Mouse (Mus musculus) induced T-regulatory cell, adult 2 months (primary cell): Measurements from ENCODE around the gene Krt75.
A peak's percentile ranks its signal among the peaks of the same experiment; 100 is the strongest.

Source experiments
- DNase-seq: peaks from one replicate; pipeline ENCODE4 v3.0.0-alpha.2; 2012; ENCODE audit warnings: low read depth

Krt75 gene

GRCm38 (mm10) chr15:101573796-101574345, at the start of gene Krt75:
Gene Krt75, minus strand, starts transcription at chr15:101573904.
- DNase-seq = no peak

DNA sequence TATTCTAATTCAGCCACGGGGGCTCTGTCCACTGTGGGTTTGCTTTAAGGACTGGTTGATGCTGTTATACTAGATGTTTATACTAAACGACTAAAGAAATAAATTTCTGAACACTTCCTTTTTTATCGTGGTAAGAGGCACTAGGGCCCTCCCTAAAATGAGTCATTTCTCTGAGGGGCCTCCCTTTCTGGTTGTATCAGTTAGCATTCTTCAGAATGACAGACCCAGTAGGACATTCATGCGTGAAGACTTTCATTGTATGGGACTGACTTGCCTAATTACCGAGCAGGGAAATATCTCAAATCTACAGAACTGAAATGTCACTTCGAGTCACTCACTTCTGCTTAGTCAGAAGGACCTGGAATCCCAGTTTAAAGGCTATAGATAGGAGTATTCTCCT, 25.4 kb upstream of the Krt75 start:
- no peak for DNase-seq

DNA sequence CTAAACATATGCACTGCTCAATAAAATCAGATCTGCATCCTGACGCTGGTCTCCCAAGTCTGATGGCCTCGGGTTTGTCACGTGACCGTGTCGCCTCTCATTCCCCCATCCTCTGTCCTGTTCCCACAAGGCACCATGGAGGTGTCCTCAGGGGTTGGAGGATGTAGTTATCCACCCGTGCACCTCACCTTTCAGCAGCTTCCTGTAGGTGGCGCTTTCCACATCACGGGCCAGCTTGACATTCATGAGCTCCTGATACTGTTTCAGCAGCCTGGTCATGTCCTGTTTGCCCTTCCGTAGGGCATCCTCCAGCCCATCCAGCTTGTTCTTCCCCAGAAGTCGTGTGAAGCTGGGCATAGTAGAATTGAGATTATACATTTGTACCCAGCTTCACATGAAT, 14.5 kb upstream of the Krt75 start:
- peak; percentile 13 for DNase-seq

DNA sequence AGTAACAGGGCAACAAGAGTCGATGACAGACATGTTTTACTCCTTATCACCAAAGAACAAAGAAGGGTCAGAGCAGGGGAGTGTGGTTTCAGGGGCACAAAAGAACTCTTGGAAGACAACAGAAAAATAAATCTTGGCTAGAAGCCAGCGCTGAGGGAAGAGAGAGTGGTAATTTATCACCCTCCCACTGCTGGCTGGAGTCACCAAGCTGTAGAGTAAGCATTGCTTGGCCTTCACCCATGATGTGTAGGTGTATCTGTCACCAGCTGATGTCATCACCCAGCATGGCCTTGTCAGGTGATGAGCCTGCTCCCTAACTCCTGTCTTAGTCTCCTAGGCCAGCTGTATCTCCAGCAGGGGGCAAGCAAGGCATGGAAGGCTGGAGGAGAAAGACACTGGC, 10.8 kb upstream of the Krt75 start:
- DNase-seq = no peak

DNA sequence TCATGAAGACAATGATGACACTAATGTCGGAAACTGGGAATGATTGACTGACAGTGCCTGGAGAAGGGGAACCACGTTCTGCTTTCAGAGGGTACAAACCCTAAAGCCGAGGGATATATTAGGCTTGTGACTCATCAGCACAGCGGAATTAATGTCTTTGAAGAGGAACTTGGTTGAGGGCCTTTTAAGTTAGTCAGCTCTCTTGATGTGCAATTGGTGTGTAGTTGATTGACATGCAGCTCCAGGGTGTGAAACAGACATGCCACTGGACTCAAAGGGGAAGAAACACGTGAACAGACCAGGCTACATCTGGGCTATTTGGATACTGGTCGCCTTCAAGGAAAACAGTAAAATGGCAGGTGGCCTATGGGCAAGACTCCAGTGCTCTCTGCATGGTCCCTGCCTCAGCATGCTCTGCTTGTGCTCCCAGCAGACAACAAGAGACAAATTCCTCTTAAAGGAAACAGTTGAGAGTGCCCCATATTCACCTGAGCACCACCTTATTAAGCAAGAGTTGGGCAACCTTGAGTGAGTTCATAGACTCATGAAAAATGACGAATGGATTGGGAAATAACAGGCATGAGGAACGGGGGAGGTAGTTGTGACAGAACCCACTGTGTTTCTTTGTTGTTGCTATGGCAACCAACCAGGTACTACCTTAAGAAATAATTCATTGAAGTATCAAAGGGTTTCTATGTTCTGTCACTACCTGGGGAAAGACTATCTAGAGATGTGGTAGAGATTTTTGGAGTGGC, 9.7 kb upstream of the Krt75 start:
- DNase-seq = no peak

DNA sequence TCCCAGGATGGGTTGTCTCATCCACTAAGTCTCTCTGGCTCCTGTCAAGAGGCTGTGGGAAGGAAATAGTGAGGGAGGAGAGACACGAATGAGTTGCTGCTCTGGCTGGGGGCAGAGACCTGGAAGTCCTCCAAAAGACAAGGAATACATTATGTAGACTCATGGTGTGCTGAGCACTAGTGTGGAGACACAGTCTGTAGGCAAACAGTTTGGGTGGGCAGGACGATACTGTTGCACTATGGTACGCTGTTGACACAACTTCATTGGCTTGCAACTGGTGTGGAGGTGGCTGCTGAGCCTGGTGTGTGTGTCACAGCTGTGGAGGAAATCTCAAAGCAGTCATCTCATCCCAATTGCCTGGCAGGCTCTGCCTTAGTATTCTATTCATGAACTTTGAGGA, 8.0 kb upstream of the Krt75 start:
- no peak for DNase-seq

DNA sequence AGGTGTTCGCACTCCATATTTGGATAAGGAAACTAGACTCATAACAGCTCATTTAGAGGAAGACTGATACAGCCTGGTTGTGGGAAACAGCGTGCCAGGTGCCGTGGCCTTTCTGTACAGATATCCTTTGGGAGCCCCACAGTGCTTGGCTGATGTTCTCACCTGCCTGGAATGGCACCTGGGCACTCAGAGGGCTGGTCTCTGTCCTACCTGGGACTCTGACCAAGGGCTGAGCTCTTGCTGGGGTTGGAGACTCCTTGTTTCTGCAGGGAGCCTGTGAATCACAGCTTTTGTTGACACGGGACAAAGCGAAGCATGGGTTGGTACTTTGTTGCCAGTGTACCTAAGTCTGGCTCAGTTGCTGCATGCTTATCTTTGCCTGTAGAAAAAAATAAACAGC, 1.8 kb upstream of the Krt75 start:
- DNase-seq = no peak

- peak; percentile 19 for DNase-seq
Observed at GRCm38 (mm10) chr15:101567780-101568179, 5.9 kb downstream of the Krt75 start.

DNA sequence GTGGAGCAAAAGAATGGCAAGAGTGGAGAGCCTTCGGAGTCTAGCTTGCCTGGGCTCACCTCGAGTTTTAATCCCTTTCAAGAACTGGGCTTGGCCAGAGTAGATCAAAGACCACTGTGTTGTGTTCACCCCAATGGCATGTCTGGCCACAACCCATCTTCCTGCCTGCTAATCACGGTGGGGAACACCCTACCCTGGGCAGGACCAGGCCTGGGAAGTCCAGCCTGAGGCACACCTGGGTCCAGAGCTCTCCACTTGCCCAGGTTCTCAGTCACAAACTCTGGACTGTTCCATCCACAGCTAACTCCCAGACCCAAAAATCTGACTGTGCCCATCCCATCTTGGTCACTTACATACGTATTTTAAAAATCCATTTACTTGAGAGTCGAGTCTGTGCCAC, 10.9 kb downstream of the Krt75 start, which contains the start of gene Krt90:
Gene Krt90, minus strand, starts transcription at position 101 of the 400 bp plus-strand sequence.
- no peak for DNase-seq

GRCm38 (mm10) chr15:101558034-101558646, 15.6 kb downstream of the Krt75 start:
- no peak for DNase-seq

DNA sequence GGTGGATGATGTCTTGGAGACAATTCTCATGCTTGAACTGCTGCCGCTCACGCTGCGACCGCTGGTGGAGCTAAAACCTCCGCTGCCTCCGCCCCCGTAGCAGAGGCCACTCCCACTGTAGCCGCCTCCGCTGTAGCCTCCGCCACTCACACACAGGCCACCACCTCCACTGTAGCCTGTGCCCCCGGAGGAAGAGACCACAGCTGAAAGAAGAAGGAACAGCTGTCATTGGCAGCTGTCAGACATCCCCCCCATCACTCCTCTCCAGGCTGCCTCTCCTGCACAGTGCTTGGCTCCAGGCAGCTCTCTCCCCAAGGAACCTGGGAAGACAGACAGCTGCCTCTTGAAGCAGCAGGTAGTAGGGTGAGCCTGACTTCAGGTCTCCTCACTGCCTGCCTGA, 20.5 kb downstream of the Krt75 start:
- peak; percentile 7 for DNase-seq

- DNase-seq = no peak
Observed at GRCm38 (mm10) chr15:101552188-101552587, 21.5 kb downstream of the Krt75 start.

DNA sequence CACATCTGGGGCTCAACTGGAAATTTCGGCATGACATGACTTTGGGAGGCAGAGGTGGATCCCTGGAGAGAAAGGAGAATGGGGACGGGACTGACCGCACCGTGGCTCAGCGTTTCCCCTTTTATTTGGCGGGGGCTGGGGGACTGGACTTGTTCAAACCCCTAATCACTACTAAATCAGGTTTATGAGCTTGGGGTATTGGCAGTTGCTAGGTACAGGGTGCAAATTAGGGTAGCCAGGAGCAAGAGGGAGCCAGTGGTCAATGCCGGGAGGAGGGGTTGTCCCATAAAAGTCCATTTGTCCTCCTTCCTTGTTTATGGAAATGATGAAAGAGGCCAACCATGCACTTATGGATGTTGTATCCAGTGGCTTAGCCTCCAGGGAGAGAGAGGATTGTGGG, 23.1 kb downstream of the Krt75 start, which contains the start of gene Krt82:
Gene Krt82, minus strand, starts transcription at position 101 of the 400 bp plus-strand sequence.
- no peak for DNase-seq

DNA sequence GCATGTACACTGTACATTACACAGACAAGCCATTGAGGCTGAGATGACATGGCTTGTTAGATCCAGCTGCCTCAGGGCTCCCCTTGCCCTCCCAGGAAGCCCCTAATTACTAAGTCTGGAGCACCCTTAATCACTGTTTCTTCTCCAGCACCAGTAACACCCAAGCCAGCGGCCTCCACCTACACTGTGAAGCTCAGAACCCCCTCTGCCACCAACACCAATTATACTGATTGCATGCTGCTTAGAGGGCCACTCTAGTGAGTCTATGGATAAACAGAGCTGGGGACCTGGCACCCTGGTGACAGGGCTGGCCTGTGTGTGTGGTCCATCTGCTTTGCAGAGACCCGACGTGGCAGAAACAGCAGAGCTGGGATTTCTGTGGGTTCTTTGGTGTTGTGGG, 29.2 kb downstream of the Krt75 start:
- DNase-seq = no peak

- DNase-seq = no peak
Observed at GRCm38 (mm10) chr15:101542543-101542942, 31.2 kb downstream of the Krt75 start.

DNA sequence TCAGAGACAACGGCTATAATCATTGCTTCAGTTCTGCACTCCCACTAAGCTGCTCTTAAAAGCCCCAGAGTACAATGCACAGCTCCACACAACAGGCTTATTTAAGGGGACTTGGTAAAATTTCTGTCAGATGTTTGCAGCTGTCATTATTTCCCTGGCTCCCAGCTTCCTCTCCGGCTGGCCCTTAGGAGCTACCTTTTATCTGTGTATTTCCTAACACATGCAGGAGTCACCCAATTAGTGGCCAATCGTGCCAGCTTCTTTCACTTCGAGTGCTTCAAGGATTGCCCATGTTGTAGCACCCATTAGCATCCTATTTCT, 35.2 kb downstream of the Krt75 start:
- DNase-seq = no peak

- peak; percentile 3 for DNase-seq
Observed at GRCm38 (mm10) chr15:101537864-101538579, 35.7 kb downstream of the Krt75 start.

DNA sequence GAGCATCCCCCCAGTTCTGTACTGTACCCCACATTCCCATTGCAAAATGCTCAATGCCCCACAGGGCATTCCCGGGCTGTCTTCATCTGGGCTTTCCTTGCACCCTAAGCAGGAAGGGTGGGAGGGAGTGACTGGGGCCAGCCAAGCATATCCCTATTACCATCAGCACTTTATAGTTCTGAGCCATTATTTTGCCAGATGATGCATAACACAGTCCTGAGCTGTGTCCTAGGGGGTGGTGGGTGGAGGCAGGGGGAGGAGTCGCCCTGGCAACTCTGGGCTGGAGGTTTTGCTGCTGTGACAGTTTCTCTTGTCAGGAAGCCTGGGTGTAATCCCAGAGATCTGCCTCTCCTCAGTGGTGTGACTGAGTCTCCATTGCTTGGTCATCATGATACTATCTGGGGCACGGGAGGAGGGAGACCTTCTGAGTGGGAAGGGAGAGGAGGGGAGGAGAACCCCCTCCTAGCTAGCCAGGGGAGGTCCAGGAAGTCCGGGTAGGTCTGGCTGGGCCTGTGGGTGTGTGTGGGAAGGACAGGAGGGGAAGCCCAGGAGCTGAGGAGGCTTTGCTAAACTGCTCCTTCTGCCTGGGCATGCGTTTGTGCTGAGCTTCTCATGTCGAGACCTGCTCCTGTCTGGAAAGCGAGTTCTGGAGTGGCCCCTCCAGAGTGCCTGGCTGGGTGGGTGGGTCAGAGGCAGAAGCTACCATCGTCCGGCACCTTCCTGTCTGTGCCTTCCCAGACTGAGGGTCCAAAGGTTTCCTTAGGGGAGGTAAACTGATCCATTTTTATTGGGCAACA, 37.5 kb downstream of the Krt75 start:
- no peak for DNase-seq

GRCm38 (mm10) chr15:101532720-101533119, 41.0 kb downstream of the Krt75 start, which contains the start of gene Krt84:
Gene Krt84, minus strand, starts transcription at chr15:101532820.
- DNase-seq = no peak

- DNase-seq = no peak
Observed at GRCm38 (mm10) chr15:101522556-101523232, 51.0 kb downstream of the Krt75 start.

- DNase-seq = peak; percentile 60
Observed at GRCm38 (mm10) chr15:101519792-101520191, 53.9 kb downstream of the Krt75 start.
